Mouse (Mus musculus): ENCODE measurements around the gene Prkn. TPM values are rescaled to one million over a fixed set of nuclear protein-coding genes. Genes with fewer than 3 reads are reported as not detected.

The Prkn gene
- total RNA-seq, 2 experiments from 2014 or later: 15.1 to 16.9 TPM

GRCm38 (mm10) chr17:11887591-11888205 is 1047.5 kb downstream of the Prkn start:
- DNase-seq (ENCODE audit: extremely low spot score in 1 of 2, low spot score in 2 of 2): no peak
- intact Hi-C loops (cut with DNase I): no loop called here

GRCm38 (mm10) chr17:11888806-11889205 is 1048.6 kb downstream of the Prkn start:
- no peak for DNase-seq (ENCODE audit: extremely low spot score in 1 of 2, low spot score in 2 of 2)
- intact Hi-C loops (cut with DNase I): no loop called here

GRCm38 (mm10) chr17:11900300-11900699 is 1060.1 kb downstream of the Prkn start:
- DNase-seq (ENCODE audit: extremely low spot score in 1 of 2, low spot score in 2 of 2): no peak
- intact Hi-C loops (cut with DNase I): no loop called here

- intact Hi-C loops (cut with DNase I): no loop called here
- DNase-seq (ENCODE audit: extremely low spot score in 1 of 2, low spot score in 2 of 2): no peak
These were observed 1061.5 kb downstream of the Prkn start for GRCm38 (mm10) chr17:11901731-11902130.

- intact Hi-C loops (cut with DNase I): no loop called here
- DNase-seq (ENCODE audit: extremely low spot score in 1 of 2, low spot score in 2 of 2): peak in 1 of 2 experiments; percentile 42
These were observed 1062.8 kb downstream of the Prkn start for GRCm38 (mm10) chr17:11903001-11903400.

- no peak for DNase-seq (ENCODE audit: extremely low spot score in 1 of 2, low spot score in 2 of 2)
- intact Hi-C loops (cut with DNase I): no loop called here
These were observed 1070.6 kb downstream of the Prkn start for GRCm38 (mm10) chr17:11910668-11911398.

GRCm38 (mm10) chr17:11912136-11912535 is 1072.0 kb downstream of the Prkn start:
- no peak for DNase-seq (ENCODE audit: extremely low spot score in 1 of 2, low spot score in 2 of 2)

GRCm38 (mm10) chr17:11912872-11913365 is 1072.7 kb downstream of the Prkn start:
- intact Hi-C loops (cut with DNase I): no loop called here
- peak in 1 of 2 experiments; percentile 32 for DNase-seq (ENCODE audit: extremely low spot score in 1 of 2, low spot score in 2 of 2)

More at GRCm38 (mm10) chr17:11912136-11912535, 1072.0 kb downstream of the Prkn start:
- intact Hi-C loops (cut with DNase I): no loop called here

GRCm38 (mm10) chr17:11913620-11914019 is 1073.4 kb downstream of the Prkn start:
- DNase-seq (ENCODE audit: extremely low spot score in 1 of 2, low spot score in 2 of 2): no peak
- intact Hi-C loops (cut with DNase I): no loop called here

- intact Hi-C loops (cut with DNase I): no loop called here
- DNase-seq (ENCODE audit: extremely low spot score in 1 of 2, low spot score in 2 of 2): no peak
These were observed 1074.3 kb downstream of the Prkn start for GRCm38 (mm10) chr17:11914451-11914850.

- intact Hi-C loops (cut with DNase I): no loop called here
These were observed 1078.1 kb downstream of the Prkn start for GRCm38 (mm10) chr17:11918123-11918801.

GRCm38 (mm10) chr17:11919581-11919980 is 1079.4 kb downstream of the Prkn start:
- intact Hi-C loops (cut with DNase I): no loop called here
- DNase-seq (ENCODE audit: extremely low spot score in 1 of 2, low spot score in 2 of 2): no peak

More at GRCm38 (mm10) chr17:11918123-11918801, 1078.1 kb downstream of the Prkn start:
- peak in 1 of 2 experiments; percentile 55 for DNase-seq (ENCODE audit: extremely low spot score in 1 of 2, low spot score in 2 of 2)

GRCm38 (mm10) chr17:11921026-11921425 is 1080.8 kb downstream of the Prkn start:
- intact Hi-C loops (cut with DNase I): no loop called here
- DNase-seq (ENCODE audit: extremely low spot score in 1 of 2, low spot score in 2 of 2): peak; percentile 29 to 34

GRCm38 (mm10) chr17:11923989-11924388 is 1083.8 kb downstream of the Prkn start:
- intact Hi-C loops (cut with DNase I): no loop called here

GRCm38 (mm10) chr17:11926865-11927386 is 1086.7 kb downstream of the Prkn start:
- intact Hi-C loops (cut with DNase I): no loop called here
- no peak for DNase-seq (ENCODE audit: extremely low spot score in 1 of 2, low spot score in 2 of 2)

More at GRCm38 (mm10) chr17:11923989-11924388, 1083.8 kb downstream of the Prkn start:
- DNase-seq (ENCODE audit: extremely low spot score in 1 of 2, low spot score in 2 of 2): no peak

GRCm38 (mm10) chr17:11931641-11932040 is 1091.5 kb downstream of the Prkn start:
- intact Hi-C loops (cut with DNase I): no loop called here
- no peak for DNase-seq (ENCODE audit: extremely low spot score in 1 of 2, low spot score in 2 of 2)

- no peak for DNase-seq (ENCODE audit: extremely low spot score in 1 of 2, low spot score in 2 of 2)
- intact Hi-C loops (cut with DNase I): no loop called here
These were observed 1093.6 kb downstream of the Prkn start for GRCm38 (mm10) chr17:11933737-11934136.

GRCm38 (mm10) chr17:11947436-11947835 is 1107.3 kb downstream of the Prkn start:
- intact Hi-C loops (cut with DNase I): no loop called here
- no peak for DNase-seq (ENCODE audit: extremely low spot score in 1 of 2, low spot score in 2 of 2)

- no peak for DNase-seq (ENCODE audit: extremely low spot score in 1 of 2, low spot score in 2 of 2)
- intact Hi-C loops (cut with DNase I): no loop called here
These were observed 1109.5 kb downstream of the Prkn start for GRCm38 (mm10) chr17:11949551-11950197.
